Mouse (Mus musculus): Measurements from ENCODE around the gene Inafm1. TPM values are rescaled to one million over a fixed set of nuclear protein-coding genes. Genes with fewer than 3 reads are reported as not detected.

The Inafm1 gene
- polyA plus RNA-seq, 1 experiment from 2014 or later: 11.7 TPM

- 6% methylated on average over 14 of the region's 14 CpGs for WGBS
- Histone ChIP-seq H3K9ac (ENCODE audit: low read length) (peak overlapping the region; percentile 44), H3K9me3 (ENCODE audit: control insufficient read depth, low read length) (no peaks in the 10 kb centered on the region), H3K36me3 (ENCODE audit: control insufficient read depth, insufficient read depth, low read length) (peaks cover 37% of the 10 kb centered on the region), H3K4me3 (ENCODE audit: control insufficient read depth in 1 of 2, insufficient read depth in 1 of 2, low read depth in 1 of 2, low read length in 2 of 2) (peak overlapping the region; percentile 49 to 64), H3K27ac (replicated peaks in 1 of 2; ENCODE audit: control insufficient read depth in 1 of 2, insufficient read depth in 1 of 2, low read depth in 2 of 2, low read length in 2 of 2) (peak overlapping the region; percentile 12 to 97; a peak in 3 of 4 replicates), H3K4me1 (ENCODE audit: control insufficient read depth in 2 of 2, insufficient read depth in 2 of 2, low read length in 2 of 2) (peaks cover 4 to 8% of the 10 kb centered on the region in 2 experiments), H3K27me3 (ENCODE audit: control insufficient read depth, insufficient read depth, low read length) (no peaks in the 10 kb centered on the region), H3K4me2 (ENCODE audit: low read length) (peak overlapping the region; percentile 67)
- peak; percentile 32 for ATAC-seq (ENCODE audit: insufficient number of reproducible peaks, insufficient read depth, low FRiP score, low read depth)
Measured at GRCm38 (mm10) chr7:16285450-16286025, 12.1 kb upstream of the Inafm1 start.

GRCm38 (mm10) chr7:16284904-16285303, 11.5 kb upstream of the Inafm1 start:
- Histone ChIP-seq H3K4me1 (ENCODE audit: control insufficient read depth in 2 of 2, insufficient read depth in 2 of 2, low read length in 2 of 2) (peaks cover 4 to 8% of the 10 kb centered on the region in 2 experiments), H3K27ac (replicated peaks in 1 of 2; ENCODE audit: control insufficient read depth in 1 of 2, insufficient read depth in 1 of 2, low read depth in 2 of 2, low read length in 2 of 2) (peak overlapping the region in 1 of 2 experiments; percentile 97; a peak in 2 of 4 replicates), H3K27me3 (ENCODE audit: control insufficient read depth, insufficient read depth, low read length) (no peaks in the 10 kb centered on the region), H3K4me2 (ENCODE audit: low read length) (peak overlapping the region; percentile 67), H3K4me3 (ENCODE audit: control insufficient read depth in 1 of 2, insufficient read depth in 1 of 2, low read depth in 1 of 2, low read length in 2 of 2) (peak overlapping the region in 1 of 2 experiments; percentile 64; a peak in 1 of 4 replicates), H3K9me3 (ENCODE audit: control insufficient read depth, low read length) (no peaks in the 10 kb centered on the region), H3K9ac (ENCODE audit: low read length) (no peak overlapping the region), H3K36me3 (ENCODE audit: control insufficient read depth, insufficient read depth, low read length) (peaks cover 44% of the 10 kb centered on the region)
- no peak for ATAC-seq (ENCODE audit: insufficient number of reproducible peaks, insufficient read depth, low FRiP score, low read depth)
- 73% methylated on average over 9 of the region's 9 CpGs for WGBS

- Histone ChIP-seq H3K4me2 (ENCODE audit: low read length) (no peak overlapping the region), H3K27ac (replicated peaks in 1 of 2; ENCODE audit: control insufficient read depth in 1 of 2, insufficient read depth in 1 of 2, low read depth in 2 of 2, low read length in 2 of 2) (no peak overlapping the region), H3K4me1 (ENCODE audit: control insufficient read depth in 2 of 2, insufficient read depth in 2 of 2, low read length in 2 of 2) (peaks cover 4 to 8% of the 10 kb centered on the region in 2 experiments), H3K27me3 (ENCODE audit: control insufficient read depth, insufficient read depth, low read length) (no peaks in the 10 kb centered on the region), H3K9ac (ENCODE audit: low read length) (no peak overlapping the region), H3K4me3 (ENCODE audit: control insufficient read depth in 1 of 2, insufficient read depth in 1 of 2, low read depth in 1 of 2, low read length in 2 of 2) (no peak overlapping the region), H3K9me3 (ENCODE audit: control insufficient read depth, low read length) (no peaks in the 10 kb centered on the region), H3K36me3 (ENCODE audit: control insufficient read depth, insufficient read depth, low read length) (peaks cover 50% of the 10 kb centered on the region)
- WGBS: 90% methylated on average over 8 of the region's 8 CpGs
- no peak for ATAC-seq (ENCODE audit: insufficient number of reproducible peaks, insufficient read depth, low FRiP score, low read depth)
Measured at GRCm38 (mm10) chr7:16284001-16284400, 10.6 kb upstream of the Inafm1 start.

- H3K9me3 ChIP-seq (ENCODE audit: control insufficient read depth, low read length): no peaks in the 10 kb centered on the region
- H3K4me2 ChIP-seq (ENCODE audit: low read length): no peak overlapping the region
- no peaks in the 10 kb centered on the region for H3K27me3 ChIP-seq (ENCODE audit: control insufficient read depth, insufficient read depth, low read length)
- WGBS: 92% methylated on average over 13 of the region's 13 CpGs
- no peak overlapping the region for H3K27ac ChIP-seq (replicated peaks in 1 of 2; ENCODE audit: control insufficient read depth in 1 of 2, insufficient read depth in 1 of 2, low read depth in 2 of 2, low read length in 2 of 2)
- no peak for ATAC-seq (ENCODE audit: insufficient number of reproducible peaks, insufficient read depth, low FRiP score, low read depth)
- H3K4me3 ChIP-seq (ENCODE audit: control insufficient read depth in 1 of 2, insufficient read depth in 1 of 2, low read depth in 1 of 2, low read length in 2 of 2): no peak overlapping the region
- H3K36me3 ChIP-seq (ENCODE audit: control insufficient read depth, insufficient read depth, low read length): peaks cover 67% of the 10 kb centered on the region
- no peak overlapping the region for H3K9ac ChIP-seq (ENCODE audit: low read length)
- peaks cover 4 to 8% of the 10 kb centered on the region in 2 experiments for H3K4me1 ChIP-seq (ENCODE audit: control insufficient read depth in 2 of 2, insufficient read depth in 2 of 2, low read length in 2 of 2)
Measured at GRCm38 (mm10) chr7:16282334-16282733, 8.9 kb upstream of the Inafm1 start.

- Histone ChIP-seq H3K4me3 (ENCODE audit: control insufficient read depth in 1 of 2, insufficient read depth in 1 of 2, low read depth in 1 of 2, low read length in 2 of 2) (no peak overlapping the region), H3K36me3 (ENCODE audit: control insufficient read depth, insufficient read depth, low read length) (peaks cover 83% of the 10 kb centered on the region), H3K4me1 (ENCODE audit: control insufficient read depth in 2 of 2, insufficient read depth in 2 of 2, low read length in 2 of 2) (peaks cover 4 to 7% of the 10 kb centered on the region in 2 experiments), H3K27me3 (ENCODE audit: control insufficient read depth, insufficient read depth, low read length) (no peaks in the 10 kb centered on the region), H3K27ac (replicated peaks in 1 of 2; ENCODE audit: control insufficient read depth in 1 of 2, insufficient read depth in 1 of 2, low read depth in 2 of 2, low read length in 2 of 2) (no peak overlapping the region), H3K9ac (ENCODE audit: low read length) (no peak overlapping the region), H3K4me2 (ENCODE audit: low read length) (no peak overlapping the region), H3K9me3 (ENCODE audit: control insufficient read depth, low read length) (no peaks in the 10 kb centered on the region)
- WGBS: 92% methylated on average over 11 of the region's 11 CpGs
- ATAC-seq (ENCODE audit: insufficient number of reproducible peaks, insufficient read depth, low FRiP score, low read depth): no peak
Measured at GRCm38 (mm10) chr7:16280721-16281120, 7.3 kb upstream of the Inafm1 start.

- 86% methylated on average over 10 of the region's 10 CpGs for WGBS
- H3K36me3 ChIP-seq (ENCODE audit: control insufficient read depth, insufficient read depth, low read length): peaks cover 50% of the 10 kb centered on the region
- H3K27me3 ChIP-seq (ENCODE audit: control insufficient read depth, insufficient read depth, low read length): no peaks in the 10 kb centered on the region
- no peak for ATAC-seq (ENCODE audit: insufficient number of reproducible peaks, insufficient read depth, low FRiP score, low read depth)
- no peak overlapping the region for H3K9ac ChIP-seq (ENCODE audit: low read length)
- H3K4me2 ChIP-seq (ENCODE audit: low read length): no peak overlapping the region
- H3K9me3 ChIP-seq (ENCODE audit: control insufficient read depth, low read length): no peaks in the 10 kb centered on the region
- H3K4me1 ChIP-seq (ENCODE audit: control insufficient read depth in 2 of 2, insufficient read depth in 2 of 2, low read length in 2 of 2): peaks cover 14 to 20% of the 10 kb centered on the region in 2 experiments
- no peak overlapping the region for H3K4me3 ChIP-seq (ENCODE audit: control insufficient read depth in 1 of 2, insufficient read depth in 1 of 2, low read depth in 1 of 2, low read length in 2 of 2)
- H3K27ac ChIP-seq (replicated peaks in 1 of 2; ENCODE audit: control insufficient read depth in 1 of 2, insufficient read depth in 1 of 2, low read depth in 2 of 2, low read length in 2 of 2): no peak overlapping the region
Measured at GRCm38 (mm10) chr7:16274922-16275890, 1.8 kb upstream of the Inafm1 start.

GRCm38 (mm10) chr7:16273766-16274140, 336 bp upstream of the Inafm1 start:
- Histone ChIP-seq H3K4me1 (ENCODE audit: control insufficient read depth in 2 of 2, insufficient read depth in 2 of 2, low read length in 2 of 2) (peaks cover 14 to 20% of the 10 kb centered on the region in 2 experiments), H3K27ac (replicated peaks in 1 of 2; ENCODE audit: control insufficient read depth in 1 of 2, insufficient read depth in 1 of 2, low read depth in 2 of 2, low read length in 2 of 2) (peak overlapping the region; percentile 63 to 89), H3K9ac (ENCODE audit: low read length) (peak overlapping the region; percentile 85), H3K27me3 (ENCODE audit: control insufficient read depth, insufficient read depth, low read length) (no peaks in the 10 kb centered on the region), H3K4me3 (ENCODE audit: control insufficient read depth in 1 of 2, insufficient read depth in 1 of 2, low read depth in 1 of 2, low read length in 2 of 2) (peak overlapping the region; percentile 76 to 81), H3K9me3 (ENCODE audit: control insufficient read depth, low read length) (no peaks in the 10 kb centered on the region), H3K4me2 (ENCODE audit: low read length) (peak overlapping the region; percentile 97), H3K36me3 (ENCODE audit: control insufficient read depth, insufficient read depth, low read length) (peaks cover 38% of the 10 kb centered on the region)
- ATAC-seq (ENCODE audit: insufficient number of reproducible peaks, insufficient read depth, low FRiP score, low read depth): peak; percentile 41
- WGBS: under 1% methylated on average over 18 of the region's 18 CpGs

Measured in heart, embryonic 14.5 days (tissue).